Mouse (Mus musculus): ENCODE data around the gene Hibadh.

Gene Hibadh

DNA sequence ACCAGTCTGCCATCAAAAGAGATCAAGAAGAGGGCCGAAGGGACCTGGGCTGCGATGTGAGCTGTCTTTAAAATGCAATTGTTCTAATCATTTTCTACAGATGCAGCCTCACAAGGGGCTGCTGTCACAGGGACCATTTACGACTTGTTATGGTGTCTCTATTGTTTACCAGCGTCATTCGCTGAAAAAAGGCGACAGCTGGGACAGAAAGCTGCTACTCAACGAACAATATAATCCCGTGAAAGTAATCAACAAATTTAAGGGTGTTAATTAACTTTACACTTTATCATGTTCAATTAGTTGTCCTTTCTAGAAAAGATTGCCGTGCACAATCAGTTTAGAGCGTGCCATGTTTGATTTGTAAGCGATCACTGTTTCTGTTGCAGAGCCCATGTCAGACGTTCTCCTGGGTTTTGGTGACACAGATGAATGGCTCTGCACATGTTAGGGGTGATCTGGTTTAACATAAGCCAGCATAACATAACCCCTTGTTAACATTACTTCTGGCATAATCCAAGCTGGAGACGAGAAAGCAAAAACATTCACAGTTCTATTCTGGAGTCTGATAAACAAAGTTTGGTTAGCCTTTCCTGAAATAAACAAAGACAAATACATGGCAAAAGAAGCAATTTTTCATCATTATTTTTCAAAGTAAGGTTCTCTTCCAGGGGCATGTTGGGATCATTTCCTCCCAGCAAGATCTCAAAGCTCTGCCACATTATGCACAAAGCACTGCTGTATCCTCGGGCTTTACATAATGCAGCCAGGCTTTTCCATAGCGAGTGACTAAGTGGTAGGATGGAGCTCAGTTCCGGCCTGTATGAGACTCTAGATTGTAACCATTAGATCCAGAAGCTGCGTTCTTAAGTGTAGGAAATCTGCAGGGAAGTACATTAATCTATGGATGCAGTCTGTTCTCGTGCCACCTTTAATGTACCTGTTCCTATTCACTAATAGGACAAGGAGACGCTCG is 72.6 kb downstream of the Hibadh start:
- no peak for DNase-seq (ENCODE audit: low spot score)

- no peak for DNase-seq (ENCODE audit: low spot score)
These were observed 75.0 kb downstream of the Hibadh start for GRCm38 (mm10) chr6:52565210-52565609.

DNA sequence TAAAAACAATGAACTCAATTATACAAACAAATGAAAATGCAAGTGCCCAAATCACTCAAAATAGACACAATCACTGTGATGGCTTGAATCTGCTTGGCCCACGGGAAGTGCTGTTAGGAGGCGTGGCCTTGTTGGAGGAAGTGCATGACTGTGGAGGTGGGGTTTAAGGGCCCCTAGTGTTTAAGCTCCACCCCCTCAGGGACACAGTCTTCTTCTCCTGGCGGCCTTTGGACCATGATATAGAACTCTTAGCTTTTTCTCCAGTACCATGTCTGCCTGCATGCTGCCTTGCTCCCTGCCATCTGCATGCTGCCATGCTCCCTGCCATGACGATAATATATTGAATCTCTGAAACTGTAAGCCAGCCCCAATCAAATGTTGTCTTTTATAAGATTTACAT is 77.2 kb downstream of the Hibadh start:
- no peak for DNase-seq (ENCODE audit: low spot score)

DNA sequence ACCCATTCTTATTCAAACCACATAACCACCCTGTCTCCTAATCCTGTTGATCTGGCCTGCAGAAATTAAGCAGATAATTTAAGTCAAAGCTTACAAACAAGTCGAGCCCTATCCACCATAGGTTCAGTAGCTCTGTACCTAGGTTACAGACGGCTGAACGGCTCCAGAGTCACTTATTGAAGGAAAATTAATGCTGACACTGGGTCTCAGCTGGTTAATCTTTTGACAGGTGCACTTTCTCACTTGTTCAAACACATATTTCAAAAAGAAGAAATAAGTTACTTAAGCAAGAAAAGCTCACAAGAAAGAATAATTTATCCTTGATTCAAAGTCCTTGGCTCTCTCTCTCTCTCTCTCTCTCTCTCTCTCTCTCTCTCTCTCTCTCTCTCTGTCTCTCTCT is 81.1 kb downstream of the Hibadh start:
- no peak for DNase-seq (ENCODE audit: low spot score)

GRCm38 (mm10) chr6:52544376-52544775 is 95.8 kb downstream of the Hibadh start:
- no peak for DNase-seq (ENCODE audit: low spot score)

- no peak for DNase-seq (ENCODE audit: low spot score)
These were observed 97.7 kb downstream of the Hibadh start for GRCm38 (mm10) chr6:52542464-52542863.

DNA sequence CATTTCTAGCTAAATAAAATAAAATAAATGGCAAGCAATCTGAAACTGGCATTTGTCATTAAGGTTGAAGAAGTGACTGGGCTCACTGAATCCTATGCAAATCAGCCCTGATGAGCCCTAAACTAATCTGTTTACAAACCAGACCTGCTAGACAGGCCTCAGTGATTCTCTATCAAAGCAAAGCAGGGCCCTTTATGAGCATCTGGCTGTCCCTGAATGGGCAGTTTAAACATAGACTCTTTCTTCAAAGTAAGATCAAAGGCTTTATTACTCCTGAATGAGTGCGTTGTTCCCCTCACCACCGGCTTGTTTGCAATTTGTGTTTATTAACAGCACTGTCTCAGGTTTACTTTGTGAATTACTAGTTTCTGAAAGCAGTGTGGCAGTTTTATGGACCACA is 100.3 kb downstream of the Hibadh start:
- no peak for DNase-seq (ENCODE audit: low spot score)

DNA sequence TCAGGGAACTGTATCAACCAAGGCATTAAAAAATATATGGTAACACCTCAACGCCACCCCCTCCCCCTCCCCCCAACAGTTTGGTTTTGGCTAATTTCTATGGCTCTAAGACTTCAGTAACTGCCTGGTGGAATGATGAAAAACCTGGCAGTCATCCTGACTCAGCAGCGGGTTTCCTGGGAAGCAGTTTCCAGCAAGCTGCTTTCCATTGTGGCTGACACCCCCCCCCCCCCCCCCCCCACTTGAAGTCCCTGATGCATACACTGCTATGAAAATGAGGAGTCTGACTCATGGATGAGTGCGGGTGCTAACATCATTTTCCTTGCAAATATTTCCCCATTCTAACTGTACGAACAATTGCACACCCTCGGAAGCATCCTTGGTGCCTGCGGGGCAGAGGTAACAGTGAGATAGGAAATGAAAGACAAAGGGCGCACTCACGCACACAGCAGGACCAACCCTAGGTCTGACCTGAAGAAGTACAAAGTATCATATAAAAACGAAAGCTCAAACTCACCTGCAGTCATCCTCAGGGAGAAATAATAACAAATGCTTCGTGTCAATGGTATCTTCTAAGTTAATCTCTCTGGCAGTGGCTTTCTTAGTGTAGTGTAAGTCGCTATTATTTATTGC is 105.0 kb downstream of the Hibadh start:
- DNase-seq (ENCODE audit: low spot score): no peak

DNA sequence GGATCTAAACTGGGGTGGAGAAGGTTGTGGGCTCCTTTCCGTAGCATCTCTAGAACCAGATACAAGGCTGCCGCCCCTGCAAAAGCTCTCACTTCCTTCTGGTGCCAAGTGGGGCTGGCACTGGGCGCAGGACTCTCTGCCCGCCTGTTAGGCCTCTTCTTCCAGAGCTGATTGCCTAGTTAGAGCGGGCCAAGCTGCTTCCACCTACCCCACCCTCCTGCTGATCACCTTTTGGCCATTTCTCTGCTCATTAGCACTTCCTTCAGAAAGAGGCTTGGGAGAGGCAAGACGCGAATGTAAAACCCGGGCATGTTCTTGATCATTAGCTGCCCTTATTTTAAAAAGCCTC is 108.1 kb downstream of the Hibadh start:
- no peak for DNase-seq (ENCODE audit: low spot score)

DNA sequence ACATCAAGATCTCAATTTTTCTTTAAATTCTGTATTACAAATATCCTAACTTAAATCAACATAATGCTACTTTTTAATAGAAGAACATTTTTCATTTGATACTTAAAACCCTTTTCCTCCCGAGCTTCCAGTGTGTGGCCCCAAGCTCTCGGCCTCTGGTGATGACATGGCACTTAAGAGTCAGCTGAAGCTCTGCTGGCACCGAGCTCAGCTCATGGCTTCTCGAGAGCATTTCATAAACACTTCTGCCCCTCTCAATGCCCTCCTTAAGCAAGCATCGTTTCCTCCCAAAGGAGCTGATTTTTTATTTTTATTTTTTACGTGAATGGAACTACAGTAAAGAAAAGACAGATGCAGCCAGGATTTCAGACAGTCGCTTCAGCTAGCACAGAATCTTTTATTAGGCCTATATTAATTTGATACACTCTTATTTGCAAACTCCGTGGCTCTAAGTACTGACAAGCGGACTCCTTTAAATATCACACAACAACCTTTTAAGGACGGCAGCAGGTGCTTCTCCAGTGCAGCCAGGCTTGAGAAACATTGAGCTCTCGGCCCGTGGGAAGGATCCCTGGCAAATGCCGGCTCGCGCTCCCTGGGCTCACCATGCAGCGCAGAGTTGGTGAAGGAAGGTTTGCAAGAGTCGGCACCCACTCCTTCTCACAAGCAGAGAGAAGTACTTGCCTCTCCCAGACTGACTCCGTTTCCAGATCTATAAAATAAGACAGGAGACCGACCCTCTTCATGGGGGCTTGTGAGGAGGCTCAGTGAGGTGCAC is 108.6 kb downstream of the Hibadh start:
- no peak for DNase-seq (ENCODE audit: low spot score)

DNA sequence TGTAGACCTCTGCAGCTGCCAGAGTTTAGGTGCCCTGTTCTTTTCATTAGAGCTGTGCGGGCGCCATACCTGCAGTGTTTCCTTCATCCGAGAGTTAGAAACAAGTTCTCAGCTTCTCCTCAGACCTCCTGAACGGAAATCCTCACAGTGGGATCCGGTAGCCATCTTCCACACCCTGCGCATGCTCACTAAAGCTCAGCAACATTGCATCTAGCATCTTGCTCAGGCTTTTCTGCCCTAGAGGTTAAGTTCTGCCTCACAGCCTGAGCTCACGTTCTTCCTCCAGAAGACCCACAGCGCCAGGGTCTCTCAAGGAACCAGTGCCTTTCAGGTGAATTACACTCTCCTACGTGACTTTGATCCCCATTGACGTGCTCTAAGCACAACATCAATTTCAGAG is 109.3 kb downstream of the Hibadh start:
- no peak for DNase-seq (ENCODE audit: low spot score)

GRCm38 (mm10) chr6:52524226-52524625 is 116.0 kb downstream of the Hibadh start:
- DNase-seq (ENCODE audit: low spot score): no peak

DNA sequence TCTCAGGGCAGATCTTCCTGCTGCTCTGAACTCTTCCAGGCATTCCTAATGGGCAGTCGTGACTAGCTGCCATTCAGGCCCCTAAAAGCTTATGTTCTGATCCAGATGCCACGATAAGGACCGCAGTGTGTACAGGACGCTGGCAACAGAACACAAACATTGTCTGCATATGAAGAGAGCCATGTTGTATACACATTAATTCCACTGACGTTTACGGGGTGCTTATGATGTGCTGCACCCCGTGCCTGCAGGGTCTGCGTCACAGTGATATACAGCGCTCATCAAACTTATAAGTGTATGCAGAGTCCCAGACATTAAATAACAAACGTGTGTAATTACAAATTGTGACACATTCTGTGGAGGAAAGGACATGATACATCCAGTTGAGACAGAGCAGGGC is 121.5 kb downstream of the Hibadh start:
- DNase-seq (ENCODE audit: low spot score): no peak

DNA sequence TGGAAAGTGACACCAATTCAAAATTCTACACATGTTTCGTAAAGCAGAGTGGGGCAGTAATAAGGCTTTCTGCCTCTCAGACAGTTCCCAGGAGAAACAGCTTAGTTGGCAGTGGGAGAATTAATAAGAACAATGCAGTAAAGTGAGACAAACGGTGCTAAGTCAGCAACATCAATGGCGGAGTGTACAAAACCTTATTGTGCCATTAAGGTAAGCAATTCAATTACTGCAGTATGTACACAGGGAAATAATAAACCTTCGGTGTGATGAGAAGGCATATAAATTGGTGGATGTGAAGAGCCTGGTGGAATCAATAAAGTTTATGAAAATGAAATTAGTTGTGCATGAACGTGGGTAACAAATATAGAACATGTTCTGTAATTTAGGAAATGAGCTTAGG is 122.9 kb downstream of the Hibadh start:
- no peak for DNase-seq (ENCODE audit: low spot score)

DNA sequence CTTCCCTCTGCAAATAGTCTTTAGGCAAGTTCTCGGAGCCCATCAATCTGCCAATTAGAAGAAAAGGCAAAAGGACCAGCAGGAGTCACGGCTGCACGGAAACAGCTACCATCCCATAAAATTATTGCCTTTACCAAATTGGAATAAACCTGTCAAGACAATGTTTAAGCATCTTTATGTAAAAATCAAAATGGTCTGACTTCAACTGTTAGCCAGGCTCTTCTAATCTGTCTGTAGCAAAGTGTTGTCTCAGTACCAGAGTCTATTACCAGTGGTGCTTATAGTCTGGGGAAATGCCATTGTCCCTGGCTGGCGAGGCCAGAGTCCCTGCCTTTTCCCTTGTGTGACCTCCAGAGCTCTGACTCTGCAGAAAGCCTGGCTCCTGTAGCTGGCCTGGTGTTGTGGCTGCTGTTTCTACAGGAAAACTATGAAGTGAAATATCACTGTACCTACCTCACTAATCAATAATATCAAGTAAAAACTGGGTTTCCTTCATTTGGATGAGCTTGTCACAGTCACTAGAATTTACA is 126.2 kb downstream of the Hibadh start:
- no peak for DNase-seq (ENCODE audit: low spot score)

DNA sequence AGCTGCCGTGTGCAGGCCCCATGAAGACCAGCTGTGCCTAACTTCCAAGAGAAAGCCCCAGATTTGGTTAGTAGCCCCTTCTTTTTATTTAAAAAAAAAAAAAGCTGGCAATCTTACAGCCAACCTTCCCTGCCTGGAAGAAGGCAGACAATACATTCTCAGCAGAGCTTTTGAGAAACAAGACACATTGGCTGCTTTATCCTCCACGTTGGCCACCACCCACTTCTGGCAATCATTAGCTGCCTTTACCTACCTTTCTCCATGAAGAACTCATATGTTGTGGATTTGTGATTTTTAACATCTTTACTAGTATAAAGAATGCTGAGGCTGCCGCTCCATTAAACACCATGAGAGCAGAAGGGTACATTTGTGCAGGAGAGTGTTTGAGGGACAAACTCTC is 131.4 kb downstream of the Hibadh start:
- DNase-seq (ENCODE audit: low spot score): no peak

DNA sequence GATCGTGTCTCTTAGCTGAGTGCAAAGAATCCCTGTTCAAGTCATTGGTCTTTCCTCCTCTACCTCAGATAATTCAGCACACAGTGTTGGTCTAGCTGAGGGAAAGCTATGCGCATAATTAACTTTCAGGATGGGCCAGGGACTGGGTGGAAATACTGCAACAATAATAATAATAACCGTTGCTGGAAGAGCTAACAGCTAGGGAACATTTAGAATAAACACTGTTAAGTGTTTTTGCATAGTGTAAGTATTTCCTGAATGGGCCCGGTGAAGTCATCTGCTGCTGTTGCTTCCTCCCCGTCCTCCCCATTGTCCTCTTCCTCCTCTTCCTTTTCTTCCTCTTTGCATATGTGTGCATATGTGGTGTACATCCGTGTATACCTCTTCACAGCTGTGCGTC is 132.2 kb downstream of the Hibadh start:
- no peak for DNase-seq (ENCODE audit: low spot score)

- DNase-seq (ENCODE audit: low spot score): no peak
These were observed 133.0 kb downstream of the Hibadh start for GRCm38 (mm10) chr6:52507171-52507570.

DNA sequence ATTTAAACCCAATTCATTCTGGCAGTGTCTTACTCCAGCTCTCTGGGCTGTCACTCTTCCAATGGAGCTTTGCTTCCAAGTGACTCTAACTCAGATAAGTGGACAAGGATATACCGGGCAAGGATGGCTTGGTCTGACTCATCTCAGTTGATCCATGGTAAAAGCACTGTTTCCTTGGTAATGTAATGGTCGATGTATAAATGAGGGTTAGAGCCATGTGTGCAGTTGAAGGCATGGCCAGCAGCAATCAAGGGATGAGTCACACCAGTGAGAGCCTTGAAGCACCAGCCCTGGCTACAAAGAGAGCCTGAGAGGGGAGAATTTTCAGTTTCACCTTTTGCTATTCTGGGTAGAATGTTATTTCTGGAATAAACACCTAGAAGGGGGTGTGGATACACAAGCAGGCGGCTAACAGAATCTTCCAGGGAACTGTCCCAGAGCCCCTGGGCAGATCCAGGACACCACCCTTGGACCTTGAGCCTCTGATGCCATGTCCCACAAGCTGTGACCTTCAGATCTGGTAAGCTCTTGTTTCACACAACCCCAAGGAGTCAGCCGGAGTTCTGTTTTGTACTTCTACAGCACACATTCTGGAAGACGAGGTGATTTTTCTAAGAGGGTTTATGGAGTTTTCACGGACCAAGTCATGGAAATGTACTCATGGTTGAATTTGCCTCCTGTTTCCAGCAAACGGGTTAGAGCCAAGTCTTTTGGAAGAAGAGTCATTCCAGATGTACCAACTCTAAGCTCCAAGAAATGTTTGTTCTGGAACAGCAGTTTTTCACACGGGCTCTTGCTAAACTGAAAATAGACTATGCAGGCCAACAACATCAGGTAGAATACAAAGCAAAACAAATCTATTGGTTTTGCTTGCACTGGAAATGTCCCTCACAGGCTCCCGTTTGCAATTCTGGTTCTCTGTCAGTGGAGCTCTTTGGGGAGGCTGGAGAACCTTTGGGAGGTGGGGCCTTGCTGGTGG is 134.1 kb downstream of the Hibadh start:
- no peak for DNase-seq (ENCODE audit: low spot score)

- peak; percentile 12 for DNase-seq (ENCODE audit: low spot score)
These were observed 135.3 kb downstream of the Hibadh start for GRCm38 (mm10) chr6:52504676-52505460.

GRCm38 (mm10) chr6:52502986-52503385 is 137.2 kb downstream of the Hibadh start:
- DNase-seq (ENCODE audit: low spot score): no peak

All from layer of hippocampus, adult 11-12 months (tissue).